Mouse (Mus musculus) liver, embryonic 14.5 days (tissue): ENCODE data around the gene Chrm4. TPM values are rescaled to one million over a fixed set of nuclear protein-coding genes. Genes with fewer than 3 reads are reported as not detected.

Experiments used
- ATAC-seq: fragments of 200-750 bp; cut with Nextera tagmentation; 2 replicates; pipeline ENCODE4 v1.8.0; 2017; ENCODE audit warnings: moderate number of reproducible peaks, mild to moderate bottlenecking, moderate library complexity; ENCODE audit not compliant: insufficient read depth
- DNase-seq, 3 experiments: peaks; one replicate each; pipeline ENCODE4 v3.0.0-alpha.2; 2012 to 2013; ENCODE audit warnings: low read depth in 3 of 3, low spot score in 3 of 3
- H3K27ac ChIP-seq: fragments of 300-500 bp; sonication (generic); 2 replicates; pipeline ENCODE4 v1.5.1; 2014; ENCODE audit warnings: moderate library complexity, mild to moderate bottlenecking, control low read depth, inconsistent platforms
- H3K27me3 ChIP-seq: fragments of 300-500 bp; sonication (generic); 2 replicates; pipeline ENCODE4 v1.6.1; 2014; ENCODE audit warnings: mild to moderate bottlenecking, low read length, moderate library complexity; ENCODE audit not compliant: control insufficient read depth, insufficient read depth
- H3K36me3 ChIP-seq: fragments of 300-500 bp; sonication (generic); replicated peaks from 2 replicates; pipeline ENCODE4 v1.6.1; 2014; ENCODE audit warnings: low read depth; ENCODE audit not compliant: control insufficient read depth, insufficient read depth
- H3K4me1 ChIP-seq, 2 experiments: fragments of 200-500 bp in 1 of 2; fragments of 300-500 bp in 1 of 2; sonication (generic) in 1 of 2; replicated peaks; 2 replicates each; pipeline ENCODE4 v1.6.1; 2012 to 2014; ENCODE audit warnings: antibody characterized with exemption in 1 of 2, inconsistent platforms in 1 of 2, low read length in 1 of 2; ENCODE audit not compliant: control insufficient read depth in 2 of 2, insufficient read depth in 2 of 2
- H3K4me2 ChIP-seq: fragments of 300-500 bp; sonication (generic); 2 replicates; pipeline ENCODE4 v1.6.1; 2014; ENCODE audit warnings: low read depth, mild to moderate bottlenecking, control low read depth, moderate library complexity
- H3K4me3 ChIP-seq, 2 experiments: fragments of 200-500 bp in 1 of 2; fragments of 300-500 bp in 1 of 2; sonication (generic) in 1 of 2; 2 replicates each; pipeline ENCODE4 v1.5.1; 2012 to 2014; ENCODE audit warnings: low read depth in 2 of 2, low read length in 2 of 2, mild to moderate bottlenecking in 2 of 2, control low read depth in 1 of 2, inconsistent platforms in 1 of 2, moderate library complexity in 1 of 2; ENCODE audit not compliant: insufficient read depth in 1 of 2
- H3K9ac ChIP-seq: fragments of 300-500 bp; sonication (generic); replicated peaks from 2 replicates; pipeline ENCODE4 v1.6.1; 2014; ENCODE audit warnings: mild to moderate bottlenecking, control low read depth, moderate library complexity
- H3K9me3 ChIP-seq: fragments of 300-500 bp; sonication (generic); 2 replicates; pipeline ENCODE4 v1.6.1; 2016; ENCODE audit warnings: low read length, mixed read lengths; ENCODE audit not compliant: control insufficient read depth
- CTCF ChIP-seq: IDR thresholded peaks from 2 replicates; pipeline ENCODE4 v1.5.1; 2016; ENCODE audit warnings: antibody characterized with exemption, low read depth, control low read depth
- EP300 ChIP-seq: IDR thresholded peaks from 2 replicates; pipeline ENCODE4 v1.6.1; 2016; ENCODE audit warnings: antibody characterized with exemption, low read depth
- WGBS: fragments of 180-500 bp; shearing (Covaris S2); extraction: QIAGEN DNeasy Blood & Tissue Kit; methylation state at CpG from one replicate; pipeline ENCODE4 v1.1.7; 2014; ENCODE audit not compliant: insufficient replicate concordance; 5-methylcytosine and 5-hydroxymethylcytosine counted together
- polyA plus RNA-seq, 2 experiments: library from polyadenylated mRNA; depleted of rRNA in 1 of 2; stranded (reverse) in 1 of 2; unstranded in 1 of 2; fragments of >200 nt; fragmentation: Nextera tagmentation in 1 of 2; extraction: Ambion mirVana in 1 of 2; gene quantifications; 2 replicates each; pipeline versions ENCODE4 v1.2.1 to v1.2.3; 2012 to 2014

The Chrm4 gene
- polyA plus RNA-seq, 2 experiments: 0.06 TPM; not detected in 1

DNA sequence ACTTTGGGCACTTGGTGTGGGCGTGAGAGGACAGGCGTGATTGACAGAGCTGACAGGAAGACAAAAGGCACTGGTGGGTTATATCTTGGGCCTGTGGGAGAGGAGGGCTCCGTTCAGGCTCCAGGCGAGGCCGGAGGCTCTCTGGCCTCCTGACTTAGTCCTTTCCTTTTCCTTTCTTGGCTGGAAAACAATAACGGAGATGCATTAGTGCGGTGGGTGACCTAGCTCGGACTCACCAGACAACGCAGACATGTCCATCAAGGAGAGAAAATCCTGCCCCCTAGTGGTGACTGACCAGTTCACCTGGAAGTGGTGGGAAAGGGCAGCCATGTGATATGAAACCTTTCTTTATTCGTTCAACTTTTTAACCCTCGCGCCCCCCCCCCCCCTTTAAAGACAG lies 2.9 kb downstream of the Chrm4 start:
- H3K9me3 ChIP-seq: no peaks in the 10 kb centered on the region
- TF ChIP-seq EP300: no peak
- TF ChIP-seq CTCF: peak; percentile 84
- DNase-seq: no peak
- peaks cover 20% of the 10 kb centered on the region for H3K27me3 ChIP-seq
- peak overlapping the region; percentile 52 for H3K4me2 ChIP-seq
- H3K36me3 ChIP-seq: peaks cover 3% of the 10 kb centered on the region
- H3K9ac ChIP-seq: no peak overlapping the region
- H3K4me1 ChIP-seq: peaks cover 5 to 7% of the 10 kb centered on the region in 2 experiments
- no peak for ATAC-seq
- no peak overlapping the region for H3K27ac ChIP-seq
- 17% methylated on average over 12 of the region's 12 CpGs for WGBS
- no peak overlapping the region for H3K4me3 ChIP-seq

DNA sequence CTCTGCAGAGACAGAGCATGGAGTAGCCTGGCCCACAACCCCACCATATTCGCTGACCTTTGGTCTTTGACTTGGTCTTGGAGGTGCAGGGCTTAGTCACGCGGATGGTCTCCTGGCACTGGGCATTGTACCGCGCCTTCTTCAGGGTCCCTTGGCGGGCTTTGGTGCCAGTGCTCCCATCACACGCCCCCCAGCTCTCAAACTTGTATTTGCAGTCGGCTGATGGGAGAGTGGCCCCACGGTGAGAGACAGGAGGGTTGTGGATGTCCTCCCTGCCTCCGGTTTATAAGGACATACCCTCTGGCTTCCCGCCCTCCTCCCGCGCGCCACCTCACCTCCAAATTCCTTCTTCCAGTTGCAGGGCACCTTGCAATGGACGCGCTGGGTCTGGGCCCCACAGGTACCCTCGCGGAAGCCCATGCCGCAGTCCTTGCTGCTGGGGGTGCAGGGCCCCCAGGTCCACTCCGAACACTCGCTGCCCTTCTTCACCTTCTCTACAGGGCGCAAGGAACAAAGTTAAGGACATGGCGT lies 3.8 kb downstream of the Chrm4 start:
- H3K36me3 ChIP-seq: peaks cover 10% of the 10 kb centered on the region
- no peak overlapping the region for H3K9ac ChIP-seq
- H3K4me2 ChIP-seq: peak overlapping the region; percentile 52
- peaks cover 17% of the 10 kb centered on the region for H3K27me3 ChIP-seq
- H3K4me3 ChIP-seq: peak overlapping the region; percentile 1 to 25; a peak in 3 of 4 replicates
- 26% methylated on average over 23 of the region's 23 CpGs for WGBS
- H3K9me3 ChIP-seq: no peaks in the 10 kb centered on the region
- H3K4me1 ChIP-seq: peaks cover 5 to 7% of the 10 kb centered on the region in 2 experiments
- H3K27ac ChIP-seq: no peak overlapping the region
- no peak for DNase-seq
- TF ChIP-seq EP300: no peak
- no peak for TF ChIP-seq CTCF
- ATAC-seq: no peak

DNA sequence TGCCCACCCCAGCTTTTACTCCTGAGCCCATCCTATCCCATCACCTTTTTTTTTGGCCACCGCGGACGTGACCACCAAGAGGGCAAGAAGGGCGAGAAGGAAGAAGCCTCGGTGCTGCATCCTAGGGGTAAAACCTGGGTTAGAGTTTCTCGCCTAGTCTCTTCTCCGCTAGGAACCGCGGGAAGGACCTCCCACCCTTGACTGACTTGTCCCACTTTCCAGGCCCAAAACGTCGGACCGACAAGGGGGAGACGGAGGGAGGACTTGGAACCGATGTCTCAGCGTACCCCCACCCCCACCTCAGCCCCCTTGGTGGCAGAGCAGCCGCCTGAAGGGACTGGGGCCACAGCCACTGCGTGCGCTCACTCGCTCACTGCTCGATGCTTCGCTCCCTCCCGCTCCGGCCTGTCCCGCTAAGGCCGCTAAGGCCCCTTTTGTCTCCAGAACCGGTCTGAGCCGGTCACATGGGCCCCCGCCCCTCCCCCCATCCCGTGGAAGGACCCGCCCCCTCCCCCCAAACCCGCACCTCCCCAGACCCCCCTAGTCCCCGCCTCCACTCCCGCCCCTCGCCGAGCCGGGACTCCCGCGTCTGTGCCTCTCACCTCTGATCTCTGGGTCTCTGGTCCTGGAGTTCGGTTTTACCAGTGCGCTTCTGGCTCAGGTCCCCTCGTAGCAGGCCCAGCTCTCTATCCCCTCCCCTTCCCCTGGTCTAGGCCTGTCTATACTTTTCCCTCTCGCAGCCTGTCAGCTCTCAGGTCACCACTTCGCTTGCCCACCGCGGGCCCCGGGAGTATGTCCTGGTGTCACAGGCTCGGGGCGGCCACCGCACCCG lies 4.5 kb downstream of the Chrm4 start:
- DNase-seq: no peak
- Histone ChIP-seq H3K4me2 (peak overlapping the region; percentile 52), H3K4me3 (peak overlapping the region; percentile 1 to 25), H3K27ac (no peak overlapping the region), H3K27me3 (peaks cover 17% of the 10 kb centered on the region), H3K9ac (no peak overlapping the region), H3K4me1 (peaks cover 5 to 7% of the 10 kb centered on the region in 2 experiments), H3K36me3 (peaks cover 17% of the 10 kb centered on the region), H3K9me3 (no peaks in the 10 kb centered on the region)
- 7% methylated on average over 49 of the region's 50 CpGs for WGBS
- no peak for TF ChIP-seq CTCF
- no peak for TF ChIP-seq EP300
- no peak for ATAC-seq

DNA sequence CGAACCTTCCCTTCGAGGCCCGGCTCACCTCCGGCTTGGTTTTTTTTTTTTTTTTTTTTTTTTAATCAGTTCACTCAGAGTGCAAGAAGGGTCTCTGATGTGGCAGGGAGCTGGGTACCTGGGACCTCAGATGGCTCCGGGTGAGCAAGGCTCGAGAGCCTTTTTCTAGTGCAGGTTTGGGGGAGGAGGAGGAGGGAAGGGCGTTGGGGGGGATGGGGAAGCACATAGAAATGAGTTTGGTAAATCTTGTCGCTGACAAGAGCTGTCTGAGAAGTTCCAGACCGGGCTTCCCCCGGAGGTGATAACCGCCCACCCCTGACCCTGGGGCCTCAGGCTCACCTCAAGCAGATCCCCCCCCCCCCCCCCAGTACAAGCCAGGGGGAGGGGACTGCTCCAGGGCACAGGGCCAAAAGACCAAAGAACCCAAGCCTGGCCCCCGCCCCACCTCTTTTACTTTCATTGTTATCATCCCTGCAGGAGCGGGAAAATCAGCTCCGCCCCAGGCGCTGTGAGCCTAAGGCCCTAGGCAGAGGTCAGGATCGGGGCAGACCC lies 5.2 kb downstream of the Chrm4 start, which contains the start of gene Mdk:
Gene Mdk (minus strand): TSS at position 138 of the 552 bp plus-strand sequence.
- peaks cover 24% of the 10 kb centered on the region for H3K36me3 ChIP-seq
- H3K4me1 ChIP-seq: peaks cover 5 to 7% of the 10 kb centered on the region in 2 experiments
- no peaks in the 10 kb centered on the region for H3K9me3 ChIP-seq
- H3K27ac ChIP-seq: no peak within 1 kb of the TSS
- peak within 1 kb of the TSS; percentile 52 for H3K4me2 ChIP-seq
- under 1% methylated on average over 15 of the region's 16 CpGs for WGBS
- DNase-seq (no peak), ATAC-seq (peak; percentile 16)
- TF ChIP-seq EP300 (no peak), CTCF (no peak)
- H3K9ac ChIP-seq: peak within 1 kb of the TSS; percentile 20; the same call in 1 of the 2 replicates
- H3K4me3 ChIP-seq: peak within 1 kb of the TSS; percentile 1 to 25
- peaks cover 17% of the 10 kb centered on the region for H3K27me3 ChIP-seq

DNA sequence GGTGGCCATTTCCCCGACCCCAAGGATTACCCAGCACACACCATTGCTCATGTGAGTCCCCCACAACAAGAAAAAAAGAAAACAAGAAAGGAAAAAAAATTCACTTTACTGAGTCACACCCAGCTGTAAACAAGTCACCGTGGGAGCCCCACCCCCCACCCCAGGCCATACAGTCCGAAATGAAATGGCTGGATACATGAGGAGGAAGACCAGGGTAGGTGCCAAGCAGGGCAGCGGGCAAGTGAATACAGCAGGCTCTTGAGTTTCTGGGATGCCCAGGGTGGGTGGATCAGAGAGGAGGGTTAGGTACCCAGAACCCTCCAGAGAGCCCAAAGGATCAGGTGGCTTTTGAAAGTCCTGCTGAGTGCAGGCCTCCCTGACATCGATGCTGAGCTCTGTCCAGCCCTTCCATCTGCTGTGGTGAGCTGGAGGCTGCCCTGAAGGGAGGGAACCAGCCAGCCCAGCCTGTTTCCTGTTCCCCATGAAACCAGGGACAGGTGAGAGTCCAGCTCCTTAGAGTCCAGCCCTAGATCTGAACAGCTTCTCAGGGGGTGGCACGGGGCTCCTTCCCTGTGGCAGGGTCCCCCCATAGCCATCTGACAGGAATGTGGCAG lies 5.8 kb downstream of the Chrm4 start:
- Histone ChIP-seq H3K9ac (no peak overlapping the region; the same call in 1 of the 2 replicates), H3K4me1 (peaks cover 5 to 7% of the 10 kb centered on the region in 2 experiments), H3K27me3 (peaks cover 17% of the 10 kb centered on the region), H3K4me2 (peak overlapping the region; percentile 52), H3K4me3 (peak overlapping the region in 1 of 2 experiments; percentile 1; a peak in 2 of 4 replicates), H3K36me3 (peaks cover 30% of the 10 kb centered on the region), H3K27ac (no peak overlapping the region), H3K9me3 (no peaks in the 10 kb centered on the region)
- TF ChIP-seq CTCF (no peak), EP300 (no peak)
- ATAC-seq (no peak), DNase-seq (no peak)
- WGBS: 22% methylated on average over 6 of the region's 6 CpGs
